Mouse (Mus musculus) heart, embryonic 11.5 days (tissue): ENCODE measurements around the gene Dock1. TPM values are rescaled to one million over a fixed set of nuclear protein-coding genes. Genes with fewer than 3 reads are reported as not detected.

Experiments used
- ATAC-seq: fragments of 200-750 bp; cut with Nextera tagmentation; replicated peaks from 2 replicates; pipeline ENCODE4 v1.8.0; 2017; ENCODE audit warnings: moderate library complexity; ENCODE audit not compliant: insufficient number of reproducible peaks, low FRiP score, low TSS enrichment
- H3K27ac ChIP-seq: fragments of 300-500 bp; sonication (generic); 2 replicates; pipeline ENCODE4 v1.5.1; 2014; ENCODE audit warnings: mild to moderate bottlenecking, low read depth, low read length
- H3K27me3 ChIP-seq: fragments of 300-500 bp; sonication (generic); 2 replicates; pipeline ENCODE4 v1.6.1; 2014; ENCODE audit warnings: mild to moderate bottlenecking, low read length, mixed read lengths; ENCODE audit not compliant: control insufficient read depth, insufficient read depth
- H3K36me3 ChIP-seq: fragments of 300-500 bp; sonication (generic); 2 replicates; pipeline ENCODE4 v1.6.1; 2014; ENCODE audit warnings: mild to moderate bottlenecking, low read length, moderate library complexity, mixed read lengths; ENCODE audit not compliant: control insufficient read depth, insufficient read depth
- H3K4me1 ChIP-seq: fragments of 300-500 bp; sonication (generic); 2 replicates; pipeline ENCODE4 v1.6.1; 2014; ENCODE audit warnings: low read length; ENCODE audit not compliant: control insufficient read depth, insufficient read depth
- H3K4me2 ChIP-seq: fragments of 300-500 bp; sonication (generic); 2 replicates; pipeline ENCODE4 v1.6.1; 2014; ENCODE audit warnings: mild to moderate bottlenecking, moderate library complexity
- H3K4me3 ChIP-seq: fragments of 300-500 bp; sonication (generic); 2 replicates; pipeline ENCODE4 v1.5.1; 2014; ENCODE audit warnings: low read depth, low read length
- H3K9ac ChIP-seq: fragments of 300-500 bp; sonication (generic); 2 replicates; pipeline ENCODE4 v1.6.1; 2014; ENCODE audit warnings: mild to moderate bottlenecking, low read depth, low read length, moderate library complexity
- H3K9me3 ChIP-seq: fragments of 300-500 bp; sonication (generic); replicated peaks from 2 replicates; pipeline ENCODE4 v1.6.1; 2016; ENCODE audit warnings: low read length; ENCODE audit not compliant: control insufficient read depth
- WGBS: fragments of 180-500 bp; shearing (Covaris S2); extraction: QIAGEN DNeasy Blood & Tissue Kit; methylation state at CpG from one replicate; pipeline ENCODE4 v1.1.7; 2014; ENCODE audit not compliant: insufficient replicate concordance; 5-methylcytosine and 5-hydroxymethylcytosine counted together
- polyA plus RNA-seq: library from polyadenylated mRNA; unstranded; fragments of >200 nt; fragmentation: Nextera tagmentation; extraction: Ambion mirVana; gene quantifications from 2 replicates; pipeline ENCODE4 v1.2.1, GENCODE M21; 2014

The Dock1 gene
- polyA plus RNA-seq, 1 experiment from 2014 or later, result 26.0 TPM

GRCm38 (mm10) chr7:135059071-135059470, 388.6 kb downstream of the Dock1 start:
- H3K4me3 ChIP-seq, result no peak overlapping the region
- H3K9me3 ChIP-seq, result peaks cover 6% of the 10 kb centered on the region; the same call in 1 of the 2 replicates
- H3K9ac ChIP-seq, result no peak overlapping the region
- H3K27ac ChIP-seq, result no peak overlapping the region
- peaks cover 8% of the 10 kb centered on the region; the same call in 1 of the 2 replicates for H3K36me3 ChIP-seq
- no peak overlapping the region for H3K4me2 ChIP-seq
- no peaks in the 10 kb centered on the region for H3K27me3 ChIP-seq
- 82% methylated on average over 4 of the region's 4 CpGs for WGBS
- no peaks in the 10 kb centered on the region for H3K4me1 ChIP-seq
- no peak for ATAC-seq

- 68% methylated on average over 3 of the region's 3 CpGs for WGBS
- no peaks in the 10 kb centered on the region for H3K27me3 ChIP-seq
- no peak overlapping the region for H3K4me2 ChIP-seq
- no peak for ATAC-seq
- no peaks in the 10 kb centered on the region for H3K4me1 ChIP-seq
- H3K9ac ChIP-seq, result no peak overlapping the region
- H3K36me3 ChIP-seq, result peaks cover 8% of the 10 kb centered on the region; the same call in 1 of the 2 replicates
- H3K9me3 ChIP-seq, result peaks cover 6% of the 10 kb centered on the region; the same call in 1 of the 2 replicates
- H3K27ac ChIP-seq, result no peak overlapping the region
- no peak overlapping the region for H3K4me3 ChIP-seq
These were observed 389.1 kb downstream of the Dock1 start for GRCm38 (mm10) chr7:135059562-135059961.

GRCm38 (mm10) chr7:135063886-135064285, 393.4 kb downstream of the Dock1 start:
- Histone ChIP-seq H3K4me2 (no peak overlapping the region), H3K9ac (no peak overlapping the region), H3K4me1 (no peaks in the 10 kb centered on the region), H3K27ac (no peak overlapping the region), H3K9me3 (peaks cover 6% of the 10 kb centered on the region; the same call in 1 of the 2 replicates), H3K4me3 (no peak overlapping the region), H3K36me3 (peaks cover 8% of the 10 kb centered on the region; the same call in 1 of the 2 replicates), H3K27me3 (no peaks in the 10 kb centered on the region)
- no peak for ATAC-seq
- WGBS, result 76% methylated on average over 5 of the region's 5 CpGs

GRCm38 (mm10) chr7:135065301-135065700, 394.8 kb downstream of the Dock1 start:
- Histone ChIP-seq H3K36me3 (peaks cover 4% of the 10 kb centered on the region; the same call in 1 of the 2 replicates), H3K9me3 (peaks cover 3% of the 10 kb centered on the region; the same call in 1 of the 2 replicates), H3K4me1 (no peaks in the 10 kb centered on the region), H3K27ac (no peak overlapping the region), H3K4me3 (no peak overlapping the region), H3K27me3 (no peaks in the 10 kb centered on the region), H3K9ac (no peak overlapping the region), H3K4me2 (no peak overlapping the region)
- no peak for ATAC-seq
- WGBS, result 67% methylated on average over 5 of the region's 5 CpGs

GRCm38 (mm10) chr7:135068887-135069286, 398.4 kb downstream of the Dock1 start:
- Histone ChIP-seq H3K27me3 (no peaks in the 10 kb centered on the region), H3K4me3 (no peak overlapping the region), H3K9me3 (no peaks in the 10 kb centered on the region), H3K9ac (no peak overlapping the region), H3K4me1 (no peaks in the 10 kb centered on the region), H3K27ac (no peak overlapping the region), H3K36me3 (no peaks in the 10 kb centered on the region), H3K4me2 (no peak overlapping the region)
- WGBS, result 79% methylated on average over 3 of the region's 3 CpGs
- no peak for ATAC-seq

GRCm38 (mm10) chr7:135076904-135077303, 406.4 kb downstream of the Dock1 start:
- Histone ChIP-seq H3K9me3 (no peaks in the 10 kb centered on the region), H3K4me3 (no peak overlapping the region), H3K4me1 (no peaks in the 10 kb centered on the region), H3K36me3 (no peaks in the 10 kb centered on the region), H3K4me2 (no peak overlapping the region), H3K27ac (no peak overlapping the region), H3K9ac (no peak overlapping the region), H3K27me3 (no peaks in the 10 kb centered on the region)
- 84% methylated on average over 6 of the region's 6 CpGs for WGBS
- ATAC-seq, result no peak

GRCm38 (mm10) chr7:135077340-135077739, 406.9 kb downstream of the Dock1 start:
- Histone ChIP-seq H3K36me3 (no peaks in the 10 kb centered on the region), H3K9ac (no peak overlapping the region), H3K4me3 (no peak overlapping the region), H3K27me3 (no peaks in the 10 kb centered on the region), H3K4me2 (no peak overlapping the region), H3K4me1 (no peaks in the 10 kb centered on the region), H3K27ac (no peak overlapping the region), H3K9me3 (no peaks in the 10 kb centered on the region)
- 82% methylated on average over 6 of the region's 6 CpGs for WGBS
- no peak for ATAC-seq

GRCm38 (mm10) chr7:135077806-135078205, 407.4 kb downstream of the Dock1 start:
- Histone ChIP-seq H3K9me3 (no peaks in the 10 kb centered on the region), H3K4me3 (no peak overlapping the region), H3K36me3 (no peaks in the 10 kb centered on the region), H3K27me3 (no peaks in the 10 kb centered on the region), H3K27ac (no peak overlapping the region), H3K4me2 (no peak overlapping the region), H3K9ac (no peak overlapping the region), H3K4me1 (no peaks in the 10 kb centered on the region)
- WGBS, result 75% methylated on average over 10 of the region's 10 CpGs
- ATAC-seq, result no peak

GRCm38 (mm10) chr7:135083421-135083820, 413.0 kb downstream of the Dock1 start:
- Histone ChIP-seq H3K4me1 (peaks cover 12% of the 10 kb centered on the region), H3K27ac (no peak overlapping the region), H3K4me3 (no peak overlapping the region), H3K9ac (no peak overlapping the region), H3K9me3 (no peaks in the 10 kb centered on the region), H3K36me3 (no peaks in the 10 kb centered on the region), H3K27me3 (no peaks in the 10 kb centered on the region), H3K4me2 (no peak overlapping the region)
- 84% methylated on average over 8 of the region's 8 CpGs for WGBS
- ATAC-seq, result no peak
